In the genomic region with DNA sequence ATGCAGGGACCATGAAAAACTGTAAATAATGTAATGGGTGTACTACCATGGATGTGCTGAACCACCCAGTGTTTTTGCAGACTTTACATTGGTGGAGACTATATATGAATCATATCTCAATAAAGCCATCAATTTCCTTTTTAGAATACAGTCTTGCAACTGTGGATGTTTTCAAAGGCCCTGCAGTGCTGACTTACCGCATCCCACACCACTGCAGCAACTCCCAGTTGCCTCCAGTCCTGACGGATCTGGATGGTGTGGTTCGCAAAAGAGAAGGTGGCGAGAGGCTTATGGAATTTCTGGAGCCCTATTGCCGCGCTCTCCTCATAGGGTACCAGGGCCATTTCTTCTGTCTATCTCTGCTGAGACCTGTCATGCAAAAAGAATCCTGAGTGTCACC, we compare ENCODE assay signal across 8 mouse cellular contexts. TPM values are rescaled to one million over a fixed set of nuclear protein-coding genes. Genes with fewer than 3 reads are reported as not detected.
DNase-seq lines count a peak whose midpoint lies in the region; ATAC-seq lines count a peak whose summit lies in the region.

No protein-coding gene starts in this region.

- peaks cover 25% of the 10 kb centered on the region for H3K4me1 ChIP-seq in heart, embryonic 15.5 days (replicated peaks)
- peaks cover 18% of the 10 kb centered on the region for H3K4me1 ChIP-seq in hindbrain, embryonic 14.5 days (replicated peaks; ENCODE audit: control insufficient read depth, insufficient read depth, low read length)
- H3K4me1 ChIP-seq in midbrain, embryonic 13.5 days (replicated peaks): peaks cover 24% of the 10 kb centered on the region

- no peaks in the 10 kb centered on the region for H3K9me3 ChIP-seq in heart, embryonic 15.5 days (replicated peaks)
- H3K9me3 ChIP-seq in hindbrain, embryonic 14.5 days (ENCODE audit: control insufficient read depth, low read length): no peaks in the 10 kb centered on the region
- H3K9me3 ChIP-seq in midbrain, embryonic 13.5 days: no peaks in the 10 kb centered on the region

- peak overlapping the region; percentile 91 for H3K4me3 ChIP-seq in heart, embryonic 15.5 days
- H3K4me3 ChIP-seq in hindbrain, embryonic 14.5 days (replicated peaks; ENCODE audit: low read length): peak overlapping the region; percentile 80
- H3K4me3 ChIP-seq in midbrain, embryonic 13.5 days (replicated peaks): peak overlapping the region; percentile 78

- no peaks in the 10 kb centered on the region for H3K27me3 ChIP-seq in heart, embryonic 15.5 days
- H3K27me3 ChIP-seq in hindbrain, embryonic 14.5 days (ENCODE audit: control insufficient read depth, insufficient read depth, low read length): no peaks in the 10 kb centered on the region
- no peaks in the 10 kb centered on the region for H3K27me3 ChIP-seq in midbrain, embryonic 13.5 days

- no peak for DNase-seq in heart, adult 18-20 months
- peak; percentile 62 for DNase-seq in NIH3T3 (ENCODE audit: low read depth)
- no peak for DNase-seq in hindbrain, embryonic 14.5 days (ENCODE audit: low spot score)
- no peak for DNase-seq in thymus, postnatal 0 days (ENCODE audit: low spot score)
- no peak for DNase-seq in layer of hippocampus, adult 8-10 months (ENCODE audit: low spot score in 2 of 2)

- no peak for ATAC-seq in heart, embryonic 15.5 days (replicated peaks; ENCODE audit: insufficient number of reproducible peaks, insufficient read depth, low FRiP score, low read depth)
- ATAC-seq in hindbrain, embryonic 14.5 days (ENCODE audit: low FRiP score): no peak
- ATAC-seq in midbrain, embryonic 13.5 days: no peak
- no peak for ATAC-seq in monocyte, adult 5-6 weeks (replicated peaks; ENCODE audit: insufficient number of reproducible peaks, low FRiP score, low TSS enrichment, poor library complexity, severe bottlenecking)

- WGBS in heart, embryonic 15.5 days: 51% methylated on average over 6 of the region's 6 CpGs
- WGBS in hindbrain, embryonic 14.5 days: 61% methylated on average over 6 of the region's 6 CpGs
- WGBS in midbrain, embryonic 13.5 days: 64% methylated on average over 6 of the region's 6 CpGs

- peak overlapping the region; percentile 4; the same call in 1 of the 2 replicates for H3K27ac ChIP-seq in heart, embryonic 15.5 days
- no peak overlapping the region for H3K27ac ChIP-seq in hindbrain, embryonic 14.5 days
- H3K27ac ChIP-seq in midbrain, embryonic 13.5 days: no peak overlapping the region

- peak overlapping the region; percentile 93 for H3K4me2 ChIP-seq in heart, embryonic 15.5 days
- peak overlapping the region; percentile 82 for H3K4me2 ChIP-seq in hindbrain, embryonic 14.5 days (replicated peaks)
- H3K4me2 ChIP-seq in midbrain, embryonic 13.5 days (replicated peaks): peak overlapping the region; percentile 73

- H3K9ac ChIP-seq in heart, embryonic 15.5 days: no peak overlapping the region
- peak overlapping the region; percentile 97 for H3K9ac ChIP-seq in hindbrain, embryonic 14.5 days
- H3K9ac ChIP-seq in midbrain, embryonic 13.5 days (replicated peaks): peak overlapping the region; percentile 93; the same call in 1 of the 2 replicates

- H3K36me3 ChIP-seq in heart, embryonic 15.5 days: no peaks in the 10 kb centered on the region
- no peaks in the 10 kb centered on the region for H3K36me3 ChIP-seq in hindbrain, embryonic 14.5 days (replicated peaks; ENCODE audit: control insufficient read depth, insufficient read depth)
- H3K36me3 ChIP-seq in midbrain, embryonic 13.5 days: peaks cover 12% of the 10 kb centered on the region

RNA-seq across cellular contexts. Expression of gene Mettl21a, which starts 1.0 kb away (rescaled TPM):
- 13.4 and 13.9 TPM in 2 replicates for polyA plus RNA-seq in heart, embryonic 15.5 days (2015; fragmentation: Nextera tagmentation; extraction: Ambion mirVana)
- total RNA-seq in heart, adult 18-20 months (2021): 10 to 100 TPM in 1 of 2 experiments, 1 to 10 TPM in 1; 7.9 to 10.3 TPM
- polyA plus RNA-seq in hindbrain, embryonic 14.5 days (2014; fragmentation: Nextera tagmentation; extraction: Ambion mirVana): 15.8 and 17.6 TPM in 2 replicates
- polyA plus RNA-seq in midbrain, embryonic 13.5 days (2015; fragmentation: Nextera tagmentation; extraction: Ambion mirVana): 21.1 TPM in 2 replicates
- 6.1 to 15.6 TPM (median 9.5 TPM) in 3 replicates for total RNA-seq in monocyte, adult 5-6 weeks (2017)
- polyA plus RNA-seq in thymus, postnatal 0 days (2015; fragmentation: Nextera tagmentation; extraction: Ambion mirVana): 14.9 and 15.9 TPM in 2 replicates
- 10 to 100 TPM in 3 of 4 experiments, 1 to 10 TPM in 1; 8.6 to 15.1 (median 12.6) TPM for total RNA-seq in layer of hippocampus, adult 8-10 months (2022)
